Mouse (Mus musculus): Measurements from ENCODE around the gene Tmem50a. TPM values are rescaled to one million over a fixed set of nuclear protein-coding genes. Genes with fewer than 3 reads are reported as not detected.

Tmem50a gene
- polyA plus RNA-seq (2014; fragmentation: Nextera tagmentation; extraction: Ambion mirVana), result 207 and 212 TPM in 2 replicates

DNA sequence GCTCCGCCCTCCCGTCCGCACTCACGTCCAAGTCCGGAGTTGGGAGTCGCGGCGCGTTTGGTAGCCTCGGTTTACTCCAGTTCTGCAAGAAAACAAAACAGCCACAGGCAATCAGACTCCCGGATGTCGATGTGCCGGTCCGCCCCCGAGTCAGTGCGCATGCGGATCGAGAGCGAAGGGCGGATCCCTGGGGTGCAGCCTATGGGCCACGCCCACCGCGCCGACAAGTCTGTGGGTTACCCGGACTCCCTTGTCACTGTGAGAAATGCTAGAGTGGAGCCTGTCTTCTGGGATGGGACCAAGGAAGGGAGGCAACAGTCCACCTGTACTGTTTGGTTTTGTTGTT is at the start of gene Tmem50a:
Tmem50a (minus strand) TSS at position 161 of the 346 bp plus-strand sequence.
- H3K27me3 ChIP-seq (ENCODE audit: control insufficient read depth, insufficient read depth, low read length), result no peaks in the 10 kb centered on the region
- H3K4me3 ChIP-seq (ENCODE audit: low read depth, low read length), result peak within 1 kb of the TSS; percentile 70
- no peaks in the 10 kb centered on the region for H3K9me3 ChIP-seq (ENCODE audit: control insufficient read depth, low read length)
- WGBS, result 0% methylated on average over 25 of the region's 25 CpGs
- H3K4me2 ChIP-seq (ENCODE audit: low read depth, low read length), result peak within 1 kb of the TSS; percentile 67
- H3K9ac ChIP-seq (replicated peaks; ENCODE audit: low read depth, low read length), result peak within 1 kb of the TSS; percentile 74
- peak; percentile 79 for ATAC-seq (ENCODE audit: low read depth)
- peak within 1 kb of the TSS; percentile 71 for H3K27ac ChIP-seq (ENCODE audit: low read depth, low read length)
- peaks cover 11% of the 10 kb centered on the region for H3K4me1 ChIP-seq (ENCODE audit: control insufficient read depth, insufficient read depth, low read length)
- no peaks in the 10 kb centered on the region for H3K36me3 ChIP-seq (ENCODE audit: control insufficient read depth, insufficient read depth, low read length)

DNA sequence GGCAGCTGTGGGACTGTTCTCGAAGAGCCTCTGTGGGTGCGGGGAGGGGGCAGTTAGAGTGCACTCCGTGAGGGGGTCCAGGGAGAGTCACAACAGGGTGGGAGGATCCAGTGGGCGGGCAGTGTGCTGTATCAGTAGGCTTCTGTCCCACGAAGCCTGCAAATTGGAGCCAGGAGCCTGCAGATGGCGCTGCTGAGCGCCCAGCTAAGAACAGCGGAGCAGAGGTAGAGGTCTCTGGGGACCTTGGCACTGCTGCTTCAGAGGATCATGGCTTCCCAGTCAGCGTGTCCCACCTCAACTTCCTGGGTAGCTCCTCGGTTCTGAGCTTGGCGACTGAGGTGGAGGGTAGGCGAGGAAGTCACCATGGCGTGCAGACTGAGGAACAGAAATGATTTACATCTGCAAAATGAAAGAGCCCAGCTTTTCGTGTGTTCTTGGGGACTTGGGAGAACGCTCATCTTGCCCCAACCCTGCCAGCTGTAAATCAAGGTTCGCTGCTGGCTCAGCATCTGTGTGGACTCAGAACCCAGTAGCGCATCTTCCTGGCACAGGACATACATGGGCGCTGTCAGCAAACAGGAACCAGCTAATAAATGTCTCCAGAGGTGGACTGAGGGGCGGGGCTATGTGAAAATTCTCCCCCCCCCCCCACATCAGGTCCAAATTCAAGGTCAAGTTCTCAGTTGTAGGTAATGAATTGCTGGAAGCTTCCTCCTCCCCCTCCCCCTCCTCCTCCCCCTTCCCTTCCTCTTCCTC is 48.4 kb upstream of the Tmem50a start:
- H3K9ac ChIP-seq (replicated peaks; ENCODE audit: low read depth, low read length), result no peak overlapping the region
- no peaks in the 10 kb centered on the region for H3K36me3 ChIP-seq (ENCODE audit: control insufficient read depth, insufficient read depth, low read length)
- no peaks in the 10 kb centered on the region for H3K9me3 ChIP-seq (ENCODE audit: control insufficient read depth, low read length)
- H3K4me3 ChIP-seq (ENCODE audit: low read depth, low read length), result no peak overlapping the region
- H3K27ac ChIP-seq (ENCODE audit: low read depth, low read length), result no peak overlapping the region
- H3K4me2 ChIP-seq (ENCODE audit: low read depth, low read length), result peak overlapping the region; percentile 11; the same call in 1 of the 2 replicates
- no peaks in the 10 kb centered on the region for H3K4me1 ChIP-seq (ENCODE audit: control insufficient read depth, insufficient read depth, low read length)
- H3K27me3 ChIP-seq (ENCODE audit: control insufficient read depth, insufficient read depth, low read length), result no peaks in the 10 kb centered on the region
- no peak for ATAC-seq (ENCODE audit: low read depth)
- 25% methylated on average over 19 of the region's 19 CpGs for WGBS

DNA sequence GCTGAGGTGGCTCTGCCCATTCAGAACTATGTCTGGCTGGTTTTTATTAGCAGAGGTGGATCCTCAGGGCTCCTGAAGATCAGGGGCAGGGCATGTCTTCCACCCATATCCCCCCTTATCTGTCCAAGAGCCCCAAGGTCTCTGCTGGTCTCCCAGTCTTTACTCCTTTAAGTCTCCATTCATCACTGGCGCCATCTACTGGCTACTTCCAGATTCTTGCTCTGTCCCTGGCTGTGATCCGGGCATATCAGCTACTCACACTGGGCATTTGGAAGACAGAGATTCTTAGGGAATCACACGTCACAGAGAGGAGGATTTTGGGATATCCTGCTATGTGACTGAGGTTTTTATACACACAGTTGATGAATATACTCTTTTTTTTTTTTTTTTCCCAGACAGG is 41.5 kb upstream of the Tmem50a start:
- H3K4me1 ChIP-seq (ENCODE audit: control insufficient read depth, insufficient read depth, low read length), result peaks cover 6% of the 10 kb centered on the region; the same call in 1 of the 2 replicates
- H3K27me3 ChIP-seq (ENCODE audit: control insufficient read depth, insufficient read depth, low read length), result no peaks in the 10 kb centered on the region
- no peak for ATAC-seq (ENCODE audit: low read depth)
- no peaks in the 10 kb centered on the region for H3K9me3 ChIP-seq (ENCODE audit: control insufficient read depth, low read length)
- no peak overlapping the region for H3K9ac ChIP-seq (replicated peaks; ENCODE audit: low read depth, low read length)
- H3K36me3 ChIP-seq (ENCODE audit: control insufficient read depth, insufficient read depth, low read length), result no peaks in the 10 kb centered on the region
- no peak overlapping the region for H3K4me3 ChIP-seq (ENCODE audit: low read depth, low read length)
- no peak overlapping the region for H3K4me2 ChIP-seq (ENCODE audit: low read depth, low read length)
- WGBS, result 25% methylated on average over 3 of the region's 3 CpGs
- H3K27ac ChIP-seq (ENCODE audit: low read depth, low read length), result no peak overlapping the region

DNA sequence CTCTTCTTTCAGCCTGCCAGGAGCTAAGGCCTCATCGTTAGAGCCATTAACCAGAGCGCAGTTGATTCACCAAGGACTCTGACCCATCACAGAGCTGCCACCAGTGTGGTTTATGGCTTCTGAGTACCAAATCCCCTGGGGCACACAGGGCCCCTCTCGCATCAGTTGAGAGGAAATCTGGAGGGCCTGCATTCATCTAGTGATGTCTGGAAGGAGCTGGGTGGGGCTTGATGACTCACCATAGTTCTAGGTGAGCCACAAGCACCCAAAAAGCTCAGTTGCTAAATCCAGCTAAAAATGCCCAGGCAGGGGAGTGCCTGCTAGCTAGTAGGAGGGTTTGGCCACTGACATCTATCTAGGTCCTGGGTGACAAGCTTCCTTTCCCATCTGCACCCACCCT is 41.0 kb upstream of the Tmem50a start:
- no peaks in the 10 kb centered on the region for H3K9me3 ChIP-seq (ENCODE audit: control insufficient read depth, low read length)
- peaks cover 6% of the 10 kb centered on the region; the same call in 1 of the 2 replicates for H3K4me1 ChIP-seq (ENCODE audit: control insufficient read depth, insufficient read depth, low read length)
- no peak overlapping the region for H3K27ac ChIP-seq (ENCODE audit: low read depth, low read length)
- no peak overlapping the region for H3K9ac ChIP-seq (replicated peaks; ENCODE audit: low read depth, low read length)
- no peaks in the 10 kb centered on the region for H3K27me3 ChIP-seq (ENCODE audit: control insufficient read depth, insufficient read depth, low read length)
- H3K4me3 ChIP-seq (ENCODE audit: low read depth, low read length), result no peak overlapping the region
- H3K4me2 ChIP-seq (ENCODE audit: low read depth, low read length), result no peak overlapping the region
- 31% methylated on average over 3 of the region's 3 CpGs for WGBS
- no peaks in the 10 kb centered on the region for H3K36me3 ChIP-seq (ENCODE audit: control insufficient read depth, insufficient read depth, low read length)
- ATAC-seq (ENCODE audit: low read depth), result no peak

DNA sequence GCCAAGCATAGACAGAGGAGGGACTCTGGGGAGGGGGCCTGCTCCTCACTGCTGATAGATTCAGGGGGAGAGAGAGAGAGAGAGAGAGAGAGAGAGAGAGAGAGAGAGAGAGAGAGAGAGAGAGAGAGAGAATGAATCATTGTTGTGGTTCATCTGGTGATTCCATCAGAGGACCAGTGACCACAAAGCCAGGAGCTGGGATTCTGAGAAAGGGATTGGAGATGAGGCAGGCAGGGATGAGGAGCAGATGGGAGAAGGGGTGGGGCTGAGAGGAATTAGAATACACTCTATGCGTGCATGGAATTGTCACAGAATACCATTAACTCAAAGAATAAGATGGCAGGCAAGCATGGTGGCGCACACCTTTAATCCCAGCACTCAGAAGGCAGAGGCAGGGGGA is 40.4 kb upstream of the Tmem50a start:
- H3K9ac ChIP-seq (replicated peaks; ENCODE audit: low read depth, low read length), result no peak overlapping the region
- no peaks in the 10 kb centered on the region for H3K36me3 ChIP-seq (ENCODE audit: control insufficient read depth, insufficient read depth, low read length)
- H3K27ac ChIP-seq (ENCODE audit: low read depth, low read length), result no peak overlapping the region
- H3K27me3 ChIP-seq (ENCODE audit: control insufficient read depth, insufficient read depth, low read length), result no peaks in the 10 kb centered on the region
- no peak overlapping the region for H3K4me2 ChIP-seq (ENCODE audit: low read depth, low read length)
- H3K9me3 ChIP-seq (ENCODE audit: control insufficient read depth, low read length), result no peaks in the 10 kb centered on the region
- WGBS, result 79% methylated on average over 2 of the region's 2 CpGs
- H3K4me3 ChIP-seq (ENCODE audit: low read depth, low read length), result no peak overlapping the region
- no peak for ATAC-seq (ENCODE audit: low read depth)
- H3K4me1 ChIP-seq (ENCODE audit: control insufficient read depth, insufficient read depth, low read length), result peaks cover 6% of the 10 kb centered on the region; the same call in 1 of the 2 replicates

DNA sequence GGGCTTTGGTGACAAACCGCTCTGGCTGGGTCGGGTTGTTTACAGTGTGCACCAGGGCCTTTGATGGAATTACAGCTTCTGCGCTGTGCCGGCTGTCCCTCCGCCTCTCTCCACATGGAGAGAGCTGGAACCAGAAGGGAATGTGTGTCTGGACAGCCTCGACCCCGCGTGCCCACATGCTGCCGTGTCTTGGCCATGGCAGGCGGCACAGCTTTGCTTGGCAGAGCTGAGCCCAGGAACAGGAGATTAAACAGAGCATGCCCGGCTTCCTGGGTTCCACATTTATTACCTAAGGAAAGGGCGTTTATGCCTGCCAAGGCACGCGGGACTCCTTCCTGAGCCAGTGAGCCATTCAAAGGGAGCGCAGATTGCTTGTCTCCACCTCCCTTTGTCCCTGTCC is 39.6 kb upstream of the Tmem50a start:
- no peak overlapping the region for H3K9ac ChIP-seq (replicated peaks; ENCODE audit: low read depth, low read length)
- H3K4me3 ChIP-seq (ENCODE audit: low read depth, low read length), result no peak overlapping the region
- no peaks in the 10 kb centered on the region for H3K9me3 ChIP-seq (ENCODE audit: control insufficient read depth, low read length)
- peaks cover 6% of the 10 kb centered on the region; the same call in 1 of the 2 replicates for H3K4me1 ChIP-seq (ENCODE audit: control insufficient read depth, insufficient read depth, low read length)
- H3K36me3 ChIP-seq (ENCODE audit: control insufficient read depth, insufficient read depth, low read length), result no peaks in the 10 kb centered on the region
- WGBS, result 8% methylated on average over 15 of the region's 15 CpGs
- no peak overlapping the region for H3K27ac ChIP-seq (ENCODE audit: low read depth, low read length)
- H3K27me3 ChIP-seq (ENCODE audit: control insufficient read depth, insufficient read depth, low read length), result no peaks in the 10 kb centered on the region
- no peak for ATAC-seq (ENCODE audit: low read depth)
- H3K4me2 ChIP-seq (ENCODE audit: low read depth, low read length), result no peak overlapping the region

DNA sequence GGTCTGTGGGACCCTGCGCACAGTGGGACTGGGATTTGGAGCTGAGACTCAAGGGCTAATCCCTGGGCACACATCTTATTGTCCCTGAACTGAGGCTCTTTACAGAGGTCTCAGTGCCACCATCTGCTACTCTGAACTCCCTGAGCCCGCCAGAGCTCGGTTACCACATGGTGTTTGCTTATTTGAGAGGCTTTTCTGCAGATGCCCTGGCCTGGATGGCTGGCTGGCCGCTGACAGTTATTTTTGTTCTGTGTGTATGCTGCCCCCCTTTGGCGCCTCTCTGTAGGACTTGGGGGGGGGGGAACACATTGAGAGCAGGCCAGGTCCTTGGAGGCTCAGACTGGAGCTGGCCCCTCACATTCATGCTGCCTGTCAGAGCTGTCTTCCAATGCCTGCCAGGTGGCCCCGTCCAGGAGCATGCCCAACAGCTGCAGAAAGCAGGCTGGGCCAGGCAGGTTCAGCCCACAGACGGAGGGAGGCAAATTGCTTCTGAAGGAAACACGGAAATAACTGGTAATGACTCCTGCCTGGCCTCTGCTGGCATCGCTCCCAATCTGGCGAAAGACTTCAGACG is 35.8 kb upstream of the Tmem50a start:
- no peak; the same call in 1 of the 2 replicates for ATAC-seq (ENCODE audit: low read depth)
- Histone ChIP-seq H3K27ac (ENCODE audit: low read depth, low read length) (no peak overlapping the region), H3K4me1 (ENCODE audit: control insufficient read depth, insufficient read depth, low read length) (peaks cover 10% of the 10 kb centered on the region; the same call in 1 of the 2 replicates), H3K36me3 (ENCODE audit: control insufficient read depth, insufficient read depth, low read length) (no peaks in the 10 kb centered on the region), H3K4me3 (ENCODE audit: low read depth, low read length) (no peak overlapping the region), H3K4me2 (ENCODE audit: low read depth, low read length) (no peak overlapping the region), H3K9me3 (ENCODE audit: control insufficient read depth, low read length) (no peaks in the 10 kb centered on the region), H3K27me3 (ENCODE audit: control insufficient read depth, insufficient read depth, low read length) (no peaks in the 10 kb centered on the region), H3K9ac (replicated peaks; ENCODE audit: low read depth, low read length) (no peak overlapping the region)
- 21% methylated on average over 11 of the region's 11 CpGs for WGBS

DNA sequence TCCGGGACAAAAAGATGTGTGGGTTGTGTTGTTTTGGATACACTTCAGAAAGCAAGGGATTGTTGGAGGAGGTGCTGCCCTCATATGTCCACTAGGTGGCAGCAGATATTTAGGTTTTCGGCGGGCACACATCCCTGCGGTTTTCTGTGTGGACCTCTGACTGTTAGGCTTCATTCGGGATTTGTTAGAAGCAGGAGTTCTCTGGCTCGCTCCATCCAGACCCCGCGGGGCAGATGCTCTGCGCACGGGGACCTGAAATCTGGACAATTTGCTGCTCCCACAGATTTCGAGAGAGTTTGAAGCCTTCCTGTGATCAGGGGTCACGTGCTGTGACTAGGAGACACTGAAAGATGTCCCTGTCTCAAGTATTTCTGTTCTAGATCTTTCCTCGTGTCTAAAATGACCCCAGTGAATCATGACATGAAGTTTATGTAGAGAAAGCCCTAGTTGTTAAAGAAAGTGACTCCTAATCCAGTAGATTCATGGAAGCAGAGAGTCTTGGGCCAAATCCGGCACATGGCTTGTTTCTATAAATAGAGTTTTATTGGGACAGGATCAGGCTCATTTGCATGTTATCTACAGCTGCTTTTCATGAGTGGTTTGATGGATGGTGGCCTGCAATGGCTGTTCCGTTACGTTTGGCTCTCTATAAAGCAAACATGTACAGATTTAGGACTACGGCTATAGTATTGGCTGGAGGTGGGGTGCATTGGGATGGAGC is 31.4 kb upstream of the Tmem50a start:
- Histone ChIP-seq H3K4me1 (ENCODE audit: control insufficient read depth, insufficient read depth, low read length) (peaks cover 3% of the 10 kb centered on the region; the same call in 1 of the 2 replicates), H3K4me2 (ENCODE audit: low read depth, low read length) (peak overlapping the region; percentile 42), H3K9me3 (ENCODE audit: control insufficient read depth, low read length) (no peaks in the 10 kb centered on the region), H3K9ac (replicated peaks; ENCODE audit: low read depth, low read length) (peak overlapping the region; percentile 37; the same call in 1 of the 2 replicates), H3K27me3 (ENCODE audit: control insufficient read depth, insufficient read depth, low read length) (no peaks in the 10 kb centered on the region), H3K4me3 (ENCODE audit: low read depth, low read length) (no peak overlapping the region), H3K27ac (ENCODE audit: low read depth, low read length) (no peak overlapping the region), H3K36me3 (ENCODE audit: control insufficient read depth, insufficient read depth, low read length) (no peaks in the 10 kb centered on the region)
- peak; percentile 44; the same call in 1 of the 2 replicates for ATAC-seq (ENCODE audit: low read depth)
- WGBS, result 10% methylated on average over 17 of the region's 17 CpGs
